Mouse (Mus musculus): ENCODE measurements around the gene Jmjd6. TPM values are rescaled to one million over a fixed set of nuclear protein-coding genes. Genes with fewer than 3 reads are reported as not detected.

Jmjd6 gene
- polyA plus RNA-seq, 1 experiment from 2014 or later = 38.1 TPM

GRCm38 (mm10) chr11:116810983-116811901 lies 32.0 kb downstream of the Jmjd6 start:
- Histone ChIP-seq H3K4me1 (replicated peaks) (peaks cover 19% of the 10 kb centered on the region), H3K9ac (no peak overlapping the region), H3K4me3 (replicated peaks) (peak overlapping the region; percentile 32), H3K36me3 (no peaks in the 10 kb centered on the region), H3K27ac (no peak overlapping the region), H3K9me3 (replicated peaks) (no peaks in the 10 kb centered on the region), H3K27me3 (peaks cover 6% of the 10 kb centered on the region; the same call in 1 of the 2 replicates), H3K4me2 (peak overlapping the region; percentile 56)
- DNase-seq = no peak
- ATAC-seq (ENCODE audit: low read depth) = peak; percentile 72
- WGBS (ENCODE audit: insufficient replicate concordance) = 16% methylated on average over 27 of the region's 32 CpGs

DNA sequence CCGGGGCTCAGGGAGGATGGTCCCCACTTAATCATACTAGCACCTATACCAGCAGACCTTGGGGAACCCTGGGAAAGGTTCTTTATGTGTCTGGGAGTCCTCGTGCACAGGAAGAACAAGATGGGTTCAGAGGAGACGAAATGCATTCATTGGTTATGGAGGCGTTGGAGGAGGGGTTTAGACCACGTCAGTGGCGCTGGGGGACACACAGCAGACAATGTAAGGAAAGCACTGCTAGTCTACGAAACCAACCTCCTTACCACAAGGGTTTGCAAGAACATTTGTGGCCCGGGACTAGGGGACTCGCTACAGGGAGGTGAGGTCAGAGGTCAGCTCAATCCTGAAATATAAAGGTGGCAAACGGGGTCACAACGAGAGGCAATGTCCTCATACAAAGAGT lies 32.7 kb downstream of the Jmjd6 start:
- H3K27me3 ChIP-seq = peaks cover 6% of the 10 kb centered on the region; the same call in 1 of the 2 replicates
- peaks cover 19% of the 10 kb centered on the region for H3K4me1 ChIP-seq (replicated peaks)
- ATAC-seq (ENCODE audit: low read depth) (no peak), DNase-seq (no peak)
- no peak overlapping the region for H3K4me3 ChIP-seq (replicated peaks)
- 66% methylated on average over 11 of the region's 11 CpGs for WGBS (ENCODE audit: insufficient replicate concordance)
- H3K4me2 ChIP-seq = no peak overlapping the region
- no peak overlapping the region for H3K9ac ChIP-seq
- no peaks in the 10 kb centered on the region for H3K9me3 ChIP-seq (replicated peaks)
- no peaks in the 10 kb centered on the region for H3K36me3 ChIP-seq
- H3K27ac ChIP-seq = no peak overlapping the region

- Histone ChIP-seq H3K27ac (no peak overlapping the region), H3K36me3 (no peaks in the 10 kb centered on the region), H3K9me3 (replicated peaks) (no peaks in the 10 kb centered on the region), H3K4me1 (replicated peaks) (peaks cover 14% of the 10 kb centered on the region), H3K4me2 (no peak overlapping the region), H3K4me3 (replicated peaks) (no peak overlapping the region), H3K27me3 (peaks cover 6% of the 10 kb centered on the region; the same call in 1 of the 2 replicates), H3K9ac (no peak overlapping the region)
- ATAC-seq (ENCODE audit: low read depth) (no peak), DNase-seq (no peak)
- 57% methylated on average over 8 of the region's 8 CpGs for WGBS (ENCODE audit: insufficient replicate concordance)
Measured at GRCm38 (mm10) chr11:116809520-116809919, 33.7 kb downstream of the Jmjd6 start.

DNA sequence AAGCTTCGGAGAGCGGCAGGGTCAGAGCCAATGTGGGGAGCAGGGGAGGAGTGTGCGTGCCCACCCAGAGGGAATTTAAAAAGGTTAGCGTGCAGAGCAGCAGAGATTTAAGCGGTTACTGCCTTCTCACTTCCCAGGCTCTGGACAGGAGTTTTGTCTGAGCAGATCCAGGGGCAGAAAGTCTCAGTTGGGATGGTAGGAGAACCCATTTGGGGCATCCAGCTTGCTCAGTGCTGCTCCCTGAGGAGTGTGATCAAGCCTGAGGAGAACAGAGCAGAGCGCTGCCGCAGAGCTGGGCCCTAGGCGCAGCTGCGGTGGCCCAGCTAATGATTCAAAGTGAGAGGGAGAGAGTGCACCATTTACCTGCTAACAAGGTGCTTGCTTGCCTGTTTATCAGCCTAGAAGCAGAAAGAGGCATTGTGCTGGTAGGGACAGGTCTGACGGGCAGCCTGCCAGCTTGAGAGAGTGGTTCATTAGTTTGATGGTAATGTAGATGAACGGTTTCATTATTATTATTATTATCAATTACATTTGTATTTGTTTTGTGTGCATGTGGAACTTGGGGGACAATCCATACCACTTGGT lies 34.3 kb downstream of the Jmjd6 start:
- no peak overlapping the region for H3K9ac ChIP-seq
- no peak for ATAC-seq (ENCODE audit: low read depth)
- no peak overlapping the region for H3K27ac ChIP-seq
- H3K4me2 ChIP-seq = no peak overlapping the region
- H3K36me3 ChIP-seq = no peaks in the 10 kb centered on the region
- DNase-seq = no peak
- H3K4me1 ChIP-seq (replicated peaks) = peaks cover 11% of the 10 kb centered on the region
- no peaks in the 10 kb centered on the region for H3K9me3 ChIP-seq (replicated peaks)
- peaks cover 6% of the 10 kb centered on the region; the same call in 1 of the 2 replicates for H3K27me3 ChIP-seq
- H3K4me3 ChIP-seq (replicated peaks) = no peak overlapping the region
- WGBS (ENCODE audit: insufficient replicate concordance) = 74% methylated on average over 11 of the region's 11 CpGs

DNA sequence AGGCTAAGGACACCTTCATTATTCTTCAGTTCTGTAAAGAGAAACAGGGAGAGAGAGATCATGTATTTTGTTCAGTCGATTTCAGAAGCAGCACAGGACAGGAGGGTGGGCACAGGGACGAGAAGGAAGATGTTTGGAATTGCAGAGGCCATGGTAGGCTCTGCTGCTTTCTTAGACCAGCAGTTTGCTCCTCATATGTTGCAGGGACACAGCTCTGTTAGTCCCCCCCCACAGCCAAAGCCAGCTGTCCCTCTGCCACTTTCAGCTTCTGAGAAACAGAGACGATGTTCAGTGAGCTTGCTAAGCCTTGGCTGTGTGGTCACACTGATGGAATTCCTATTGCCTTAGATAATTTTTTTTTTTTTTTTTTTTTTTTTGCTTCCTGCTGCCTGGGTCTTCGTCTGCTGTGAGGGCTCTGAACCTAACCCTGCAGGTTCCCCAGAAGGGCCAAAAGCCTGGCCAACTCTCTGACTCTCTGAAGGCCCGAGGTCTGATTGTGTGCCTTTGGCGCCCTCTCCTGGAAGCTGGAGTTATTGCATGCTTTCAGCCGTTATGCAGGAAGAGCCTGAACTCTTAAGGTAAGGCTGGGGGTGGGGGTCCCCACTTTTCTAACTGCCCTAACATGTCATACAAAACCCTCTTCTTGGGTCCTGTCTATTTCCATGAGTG lies 35.2 kb downstream of the Jmjd6 start:
- DNase-seq = peak; percentile 59
- Histone ChIP-seq H3K4me1 (replicated peaks) (peaks cover 11% of the 10 kb centered on the region), H3K4me2 (no peak overlapping the region), H3K9me3 (replicated peaks) (no peaks in the 10 kb centered on the region), H3K36me3 (no peaks in the 10 kb centered on the region), H3K9ac (no peak overlapping the region), H3K27me3 (peaks cover 4% of the 10 kb centered on the region; the same call in 1 of the 2 replicates), H3K27ac (no peak overlapping the region), H3K4me3 (replicated peaks) (no peak overlapping the region)
- no peak for ATAC-seq (ENCODE audit: low read depth)
- 33% methylated on average over 7 of the region's 7 CpGs for WGBS (ENCODE audit: insufficient replicate concordance)

GRCm38 (mm10) chr11:116807526-116807925 lies 35.7 kb downstream of the Jmjd6 start:
- Histone ChIP-seq H3K27ac (no peak overlapping the region), H3K9me3 (replicated peaks) (no peaks in the 10 kb centered on the region), H3K4me3 (replicated peaks) (no peak overlapping the region), H3K4me1 (replicated peaks) (peaks cover 11% of the 10 kb centered on the region), H3K36me3 (no peaks in the 10 kb centered on the region), H3K27me3 (peaks cover 4% of the 10 kb centered on the region; the same call in 1 of the 2 replicates), H3K4me2 (no peak overlapping the region), H3K9ac (no peak overlapping the region)
- WGBS (ENCODE audit: insufficient replicate concordance) = 65% methylated on average over 3 of the region's 3 CpGs
- DNase-seq (no peak), ATAC-seq (ENCODE audit: low read depth) (no peak)

GRCm38 (mm10) chr11:116807116-116807515 lies 36.1 kb downstream of the Jmjd6 start:
- WGBS (ENCODE audit: insufficient replicate concordance) = 58% methylated on average over 7 of the region's 7 CpGs

DNA sequence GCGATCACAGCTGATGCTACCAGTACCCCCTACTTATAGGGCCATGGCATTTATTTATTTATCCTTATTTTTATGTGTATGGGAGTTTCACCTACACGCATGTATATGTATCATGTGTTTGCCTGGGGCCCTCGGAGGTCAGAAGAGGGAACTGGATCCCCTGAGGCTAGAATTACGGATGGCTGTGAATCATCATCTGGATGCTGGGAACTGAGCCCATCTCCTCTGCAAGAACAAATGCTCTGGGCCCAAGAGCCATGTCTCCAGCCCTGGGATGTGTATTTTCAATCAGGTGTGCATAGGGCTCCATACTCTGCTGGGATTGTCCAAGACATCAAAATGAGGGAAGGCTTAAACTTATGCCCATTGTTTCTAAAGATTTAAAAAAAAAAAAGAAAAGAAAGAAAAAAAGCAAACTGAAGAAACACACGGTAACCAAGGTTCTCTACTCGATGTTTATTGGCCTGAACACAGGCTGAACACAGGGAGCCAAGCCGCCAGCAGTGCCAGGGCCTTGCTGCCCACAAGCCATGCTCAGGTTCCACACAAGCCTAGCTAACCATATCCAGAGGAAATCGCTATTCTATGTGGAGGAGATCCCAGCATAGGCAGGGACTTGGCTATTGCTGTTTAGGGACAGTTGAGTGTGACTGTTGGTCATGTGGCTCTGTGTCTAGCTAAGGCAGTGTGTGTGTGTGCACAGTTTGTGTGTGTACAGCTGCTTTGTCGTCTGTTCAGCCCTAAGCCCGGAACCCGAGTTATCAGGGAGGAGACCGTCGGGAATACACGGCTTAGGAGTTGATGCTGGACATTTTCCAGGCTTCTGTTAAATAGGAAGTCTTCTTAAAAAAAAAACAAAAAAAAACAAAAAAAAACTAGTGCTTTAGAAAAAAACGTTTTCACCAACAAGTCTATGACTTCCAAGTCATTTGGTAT lies 36.8 kb downstream of the Jmjd6 start:
- H3K36me3 ChIP-seq = no peaks in the 10 kb centered on the region
- no peak overlapping the region for H3K27ac ChIP-seq
- no peak overlapping the region for H3K9ac ChIP-seq
- no peak overlapping the region for H3K4me2 ChIP-seq
- peaks cover 4% of the 10 kb centered on the region; the same call in 1 of the 2 replicates for H3K27me3 ChIP-seq
- H3K9me3 ChIP-seq (replicated peaks) = no peaks in the 10 kb centered on the region
- WGBS (ENCODE audit: insufficient replicate concordance) = 67% methylated on average over 15 of the region's 15 CpGs
- ATAC-seq (ENCODE audit: low read depth) (no peak), DNase-seq (no peak)
- no peak overlapping the region for H3K4me3 ChIP-seq (replicated peaks)
- peaks cover 8% of the 10 kb centered on the region for H3K4me1 ChIP-seq (replicated peaks)

More at GRCm38 (mm10) chr11:116807116-116807515, 36.1 kb downstream of the Jmjd6 start:
- no peak overlapping the region for H3K9ac ChIP-seq
- H3K9me3 ChIP-seq (replicated peaks) = no peaks in the 10 kb centered on the region
- no peak for ATAC-seq (ENCODE audit: low read depth)
- no peak overlapping the region for H3K27ac ChIP-seq
- no peaks in the 10 kb centered on the region for H3K36me3 ChIP-seq
- peaks cover 4% of the 10 kb centered on the region; the same call in 1 of the 2 replicates for H3K27me3 ChIP-seq
- no peak overlapping the region for H3K4me2 ChIP-seq
- H3K4me1 ChIP-seq (replicated peaks) = peaks cover 11% of the 10 kb centered on the region
- no peak for DNase-seq
- H3K4me3 ChIP-seq (replicated peaks) = no peak overlapping the region

DNA sequence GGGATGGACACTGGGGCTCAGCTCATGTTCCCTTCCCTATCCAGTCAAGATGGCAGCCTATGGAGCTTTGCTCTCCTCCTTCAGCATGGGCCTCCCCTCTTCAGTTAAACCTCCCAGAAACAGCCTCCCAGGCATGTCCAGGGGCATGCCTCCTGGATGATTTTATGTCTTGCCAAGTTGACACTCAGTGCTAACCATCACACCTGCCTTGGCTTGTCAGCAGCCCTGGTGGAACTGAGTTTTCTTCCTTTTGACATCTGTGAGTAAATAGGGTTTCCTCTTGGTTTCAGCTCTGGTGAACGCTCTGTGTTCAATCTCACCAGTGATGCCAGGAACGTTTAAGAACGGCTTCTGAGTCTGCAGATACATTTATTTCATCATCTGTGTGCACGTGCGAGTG lies 40.5 kb downstream of the Jmjd6 start:
- H3K9me3 ChIP-seq (replicated peaks) = no peaks in the 10 kb centered on the region
- no peaks in the 10 kb centered on the region for H3K4me1 ChIP-seq (replicated peaks)
- WGBS (ENCODE audit: insufficient replicate concordance) = 56% methylated on average over 5 of the region's 5 CpGs
- no peak overlapping the region for H3K4me2 ChIP-seq
- no peaks in the 10 kb centered on the region for H3K27me3 ChIP-seq
- no peak overlapping the region for H3K9ac ChIP-seq
- H3K4me3 ChIP-seq (replicated peaks) = no peak overlapping the region
- no peak overlapping the region for H3K27ac ChIP-seq
- DNase-seq = no peak
- no peaks in the 10 kb centered on the region for H3K36me3 ChIP-seq
- no peak for ATAC-seq (ENCODE audit: low read depth)

GRCm38 (mm10) chr11:116801106-116801505 lies 42.1 kb downstream of the Jmjd6 start:
- H3K36me3 ChIP-seq = no peaks in the 10 kb centered on the region
- no peak for ATAC-seq (ENCODE audit: low read depth)
- DNase-seq = no peak
- no peak overlapping the region for H3K9ac ChIP-seq
- H3K27ac ChIP-seq = no peak overlapping the region
- H3K4me1 ChIP-seq (replicated peaks) = no peaks in the 10 kb centered on the region
- no peak overlapping the region for H3K4me3 ChIP-seq (replicated peaks)
- H3K9me3 ChIP-seq (replicated peaks) = no peaks in the 10 kb centered on the region
- H3K27me3 ChIP-seq = no peaks in the 10 kb centered on the region
- 69% methylated on average over 5 of the region's 5 CpGs for WGBS (ENCODE audit: insufficient replicate concordance)
- no peak overlapping the region for H3K4me2 ChIP-seq
